Mouse (Mus musculus) liver, embryonic 14.5 days (tissue): Measurements from ENCODE around the gene Taf4. TPM values are rescaled to one million over a fixed set of nuclear protein-coding genes. Genes with fewer than 3 reads are reported as not detected.
A peak's percentile ranks its signal among the peaks of the same experiment; 100 is the strongest.

Experiments
- ATAC-seq: fragments of 200-750 bp; cut with Nextera tagmentation; 2 replicates; pipeline ENCODE4 v1.8.0; 2017; ENCODE audit warnings: moderate number of reproducible peaks, mild to moderate bottlenecking, moderate library complexity; ENCODE audit not compliant: insufficient read depth
- DNase-seq, 3 experiments: peaks; one replicate each; pipeline ENCODE4 v3.0.0-alpha.2; 2012 to 2013; ENCODE audit warnings: low read depth in 3 of 3, low spot score in 3 of 3
- H3K27ac ChIP-seq: fragments of 300-500 bp; sonication (generic); 2 replicates; pipeline ENCODE4 v1.5.1; 2014; ENCODE audit warnings: moderate library complexity, mild to moderate bottlenecking, control low read depth, inconsistent platforms
- H3K27me3 ChIP-seq: fragments of 300-500 bp; sonication (generic); 2 replicates; pipeline ENCODE4 v1.6.1; 2014; ENCODE audit warnings: mild to moderate bottlenecking, low read length, moderate library complexity; ENCODE audit not compliant: control insufficient read depth, insufficient read depth
- H3K36me3 ChIP-seq: fragments of 300-500 bp; sonication (generic); replicated peaks from 2 replicates; pipeline ENCODE4 v1.6.1; 2014; ENCODE audit warnings: low read depth; ENCODE audit not compliant: control insufficient read depth, insufficient read depth
- H3K4me1 ChIP-seq, 2 experiments: fragments of 200-500 bp in 1 of 2; fragments of 300-500 bp in 1 of 2; sonication (generic) in 1 of 2; replicated peaks; 2 replicates each; pipeline ENCODE4 v1.6.1; 2012 to 2014; ENCODE audit warnings: antibody characterized with exemption in 1 of 2, inconsistent platforms in 1 of 2, low read length in 1 of 2; ENCODE audit not compliant: control insufficient read depth in 2 of 2, insufficient read depth in 2 of 2
- H3K4me2 ChIP-seq: fragments of 300-500 bp; sonication (generic); 2 replicates; pipeline ENCODE4 v1.6.1; 2014; ENCODE audit warnings: low read depth, mild to moderate bottlenecking, control low read depth, moderate library complexity
- H3K4me3 ChIP-seq, 2 experiments: fragments of 200-500 bp in 1 of 2; fragments of 300-500 bp in 1 of 2; sonication (generic) in 1 of 2; 2 replicates each; pipeline ENCODE4 v1.5.1; 2012 to 2014; ENCODE audit warnings: low read depth in 2 of 2, low read length in 2 of 2, mild to moderate bottlenecking in 2 of 2, control low read depth in 1 of 2, inconsistent platforms in 1 of 2, moderate library complexity in 1 of 2; ENCODE audit not compliant: insufficient read depth in 1 of 2
- H3K9ac ChIP-seq: fragments of 300-500 bp; sonication (generic); replicated peaks from 2 replicates; pipeline ENCODE4 v1.6.1; 2014; ENCODE audit warnings: mild to moderate bottlenecking, control low read depth, moderate library complexity
- H3K9me3 ChIP-seq: fragments of 300-500 bp; sonication (generic); 2 replicates; pipeline ENCODE4 v1.6.1; 2016; ENCODE audit warnings: low read length, mixed read lengths; ENCODE audit not compliant: control insufficient read depth
- CTCF ChIP-seq: IDR thresholded peaks from 2 replicates; pipeline ENCODE4 v1.5.1; 2016; ENCODE audit warnings: antibody characterized with exemption, low read depth, control low read depth
- EP300 ChIP-seq: IDR thresholded peaks from 2 replicates; pipeline ENCODE4 v1.6.1; 2016; ENCODE audit warnings: antibody characterized with exemption, low read depth
- WGBS: fragments of 180-500 bp; shearing (Covaris S2); extraction: QIAGEN DNeasy Blood & Tissue Kit; methylation state at CpG from one replicate; pipeline ENCODE4 v1.1.7; 2014; ENCODE audit not compliant: insufficient replicate concordance; 5-methylcytosine and 5-hydroxymethylcytosine counted together
- polyA plus RNA-seq, 2 experiments: library from polyadenylated mRNA; depleted of rRNA in 1 of 2; stranded (reverse) in 1 of 2; unstranded in 1 of 2; fragments of >200 nt; fragmentation: Nextera tagmentation in 1 of 2; extraction: Ambion mirVana in 1 of 2; gene quantifications; 2 replicates each; pipeline versions ENCODE4 v1.2.1 to v1.2.3; 2012 to 2014

The Taf4 gene
- polyA plus RNA-seq (2012; rRNA removed) (4.3 and 5.7 TPM in 2 replicates), polyA plus RNA-seq (2014; fragmentation: Nextera tagmentation; extraction: Ambion mirVana) (2.1 and 2.3 TPM in 2 replicates)

DNA sequence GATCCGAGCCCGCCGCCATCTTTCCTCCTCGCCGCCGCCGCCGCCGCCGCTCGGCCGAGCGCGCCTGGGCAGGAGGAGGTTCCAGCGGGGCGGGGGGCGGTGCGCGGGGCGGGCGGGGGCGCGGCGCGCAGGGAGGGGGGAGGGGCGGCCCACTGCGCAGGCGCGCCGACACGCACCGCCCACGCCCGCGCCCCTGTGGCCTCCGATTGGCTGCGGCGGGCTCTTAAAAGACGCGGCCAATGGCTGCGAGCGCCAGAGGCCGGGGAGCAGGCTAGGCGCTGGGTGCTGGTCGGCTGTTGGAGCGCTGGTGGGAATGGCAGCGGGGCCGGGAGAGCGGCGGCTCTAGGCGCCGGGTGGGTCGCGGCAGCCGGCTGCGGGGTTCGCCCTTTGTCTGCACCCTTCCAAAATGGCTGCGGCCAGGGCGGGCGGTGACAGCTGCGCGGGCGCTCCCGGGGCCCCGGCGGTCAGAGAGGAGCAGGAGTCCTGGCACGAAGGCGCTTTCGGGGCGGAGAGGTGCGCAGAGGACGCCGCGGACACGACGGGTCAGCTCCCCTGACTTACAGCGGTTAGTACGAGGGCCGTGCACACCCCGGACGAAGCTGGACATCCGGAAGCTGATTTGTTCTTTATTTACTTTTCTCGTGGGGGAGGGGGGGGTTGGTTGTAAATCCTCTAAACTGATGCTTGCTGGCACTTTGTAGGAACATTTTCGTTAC lies at the start of gene Taf4:
TSS of gene Taf4 (minus strand) at position 19 of the 716 bp plus-strand sequence.
- WGBS = under 1% methylated on average over 74 of the region's 84 CpGs
- peak within 1 kb of the TSS; percentile 81 for H3K4me2 ChIP-seq
- H3K9me3 ChIP-seq = no peaks in the 10 kb centered on the region
- ATAC-seq (peak; percentile 89), DNase-seq (peak; percentile 68 to 74 (median 73))
- no peaks in the 10 kb centered on the region for H3K27me3 ChIP-seq
- peak within 1 kb of the TSS; percentile 69 for H3K27ac ChIP-seq
- no peak for TF ChIP-seq CTCF
- TF ChIP-seq EP300 = 0 out of 2 replicates have a peak, but pooled peaks have one; percentile 26
- H3K4me3 ChIP-seq = peak within 1 kb of the TSS; percentile 87 to 99
- peaks cover 18 to 31% of the 10 kb centered on the region in 2 experiments for H3K4me1 ChIP-seq
- no peaks in the 10 kb centered on the region for H3K36me3 ChIP-seq
- H3K9ac ChIP-seq = peak within 1 kb of the TSS; percentile 94

DNA sequence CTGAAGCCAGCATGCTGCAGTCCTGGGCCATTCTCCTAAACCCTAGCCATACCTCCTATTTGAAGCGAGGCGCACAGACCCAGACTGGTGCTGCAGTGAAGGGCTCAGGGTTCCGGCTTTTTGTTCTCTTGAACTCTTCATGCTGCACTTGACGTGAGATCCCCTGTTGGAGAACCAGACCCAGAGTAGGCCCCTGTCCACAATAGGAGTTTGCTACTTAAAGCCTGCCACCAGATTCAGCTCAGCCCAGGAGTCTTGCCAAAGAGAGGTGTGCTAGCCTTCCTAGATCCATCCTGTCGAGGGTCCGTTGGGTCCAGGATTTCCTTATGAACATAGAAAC lies 49.4 kb upstream of the Taf4 start:
- Histone ChIP-seq H3K36me3 (peaks cover 12% of the 10 kb centered on the region), H3K4me2 (peak overlapping the region; percentile 99), H3K27ac (no peak overlapping the region), H3K4me1 (peaks cover 13 to 16% of the 10 kb centered on the region in 2 experiments), H3K9me3 (no peaks in the 10 kb centered on the region), H3K9ac (peak overlapping the region; percentile 81), H3K27me3 (0 out of 2 replicates have a peak, but pooled peaks cover 4% of the 10 kb centered on the region), H3K4me3 (peak overlapping the region; percentile 80 to 97)
- DNase-seq = no peak
- ATAC-seq = no peak
- TF ChIP-seq EP300 (no peak), CTCF (no peak)
- WGBS = 18% methylated on average over 6 of the region's 6 CpGs

GRCm38 (mm10) chr2:180025135-180025860 lies 48.9 kb upstream of the Taf4 start:
- H3K27me3 ChIP-seq = peaks cover 4% of the 10 kb centered on the region; the same call in 1 of the 2 replicates
- H3K9ac ChIP-seq = peak overlapping the region; percentile 81
- TF ChIP-seq EP300 (no peak), CTCF (no peak)
- ATAC-seq (0 out of 2 replicates have a peak, but pooled peaks have one; percentile 2), DNase-seq (no peak)
- H3K4me2 ChIP-seq = peak overlapping the region; percentile 99
- peak overlapping the region; percentile 80 to 97 for H3K4me3 ChIP-seq
- H3K9me3 ChIP-seq = no peaks in the 10 kb centered on the region
- peaks cover 13 to 16% of the 10 kb centered on the region in 2 experiments for H3K4me1 ChIP-seq
- peaks cover 12% of the 10 kb centered on the region for H3K36me3 ChIP-seq
- H3K27ac ChIP-seq = peak overlapping the region; percentile 28
- under 1% methylated on average over 81 of the region's 84 CpGs for WGBS

DNA sequence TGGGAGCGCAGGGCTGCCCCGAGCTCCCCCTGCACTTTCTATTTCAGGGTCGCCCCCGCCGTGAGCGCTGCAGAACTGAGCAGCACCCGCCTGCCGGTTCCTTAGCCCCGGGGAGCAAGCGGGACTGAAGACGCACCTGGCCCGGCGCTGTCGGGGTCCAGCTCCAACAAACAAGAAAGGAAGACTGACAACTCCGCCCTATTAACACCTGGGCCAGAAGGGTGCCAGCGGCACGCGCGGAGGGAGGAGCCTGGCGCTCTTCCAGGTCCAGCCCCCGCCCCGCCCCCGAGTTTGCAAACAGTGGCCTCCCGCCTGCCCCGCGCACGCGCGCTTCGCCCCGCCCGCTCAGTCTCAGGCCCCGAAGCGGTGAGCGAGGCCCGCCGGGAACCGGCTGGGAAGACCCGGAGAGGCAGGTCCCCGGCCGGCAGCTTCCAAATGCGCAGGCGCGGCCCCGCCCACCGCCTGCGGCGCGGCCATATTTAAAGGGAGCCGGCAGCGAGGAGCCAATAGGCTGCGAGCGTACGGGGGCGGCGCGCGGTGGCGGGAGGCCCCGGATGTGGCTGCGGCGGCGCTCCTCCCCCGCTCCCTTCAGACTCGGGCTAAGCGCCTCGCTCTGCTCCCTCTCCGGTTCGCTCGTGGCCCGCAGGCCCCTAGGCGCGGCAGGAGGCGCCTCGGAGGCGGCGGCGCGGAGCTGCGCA lies 48.1 kb upstream of the Taf4 start, which contains the start of gene Lsm14b:
TSS of gene Lsm14b (plus strand) at position 587 of the 698 bp plus-strand sequence.
- WGBS = 1% methylated on average over 77 of the region's 80 CpGs
- Histone ChIP-seq H3K9me3 (no peaks in the 10 kb centered on the region), H3K4me1 (peaks cover 13 to 16% of the 10 kb centered on the region in 2 experiments), H3K4me2 (peak within 1 kb of the TSS; percentile 99), H3K4me3 (peak within 1 kb of the TSS; percentile 80 to 97), H3K27me3 (peaks cover 4% of the 10 kb centered on the region; the same call in 1 of the 2 replicates), H3K27ac (peak within 1 kb of the TSS; percentile 57), H3K36me3 (peaks cover 11% of the 10 kb centered on the region), H3K9ac (peak within 1 kb of the TSS; percentile 81)
- ATAC-seq (peak; percentile 95), DNase-seq (peak; percentile 94 to 97 (median 94))
- TF ChIP-seq CTCF = no peak
- TF ChIP-seq EP300 = no peak
